Mouse (Mus musculus) G1E (cell line): ENCODE data around the gene Mpped2. TPM values are rescaled to one million over a fixed set of nuclear protein-coding genes. Genes with fewer than 3 reads are reported as not detected.

Source experiments
- ATAC-seq: 2 replicates; pipeline ENCODE4 v1.8.0; 2016; ENCODE audit warnings: mild to moderate bottlenecking; ENCODE audit not compliant: insufficient number of reproducible peaks, poor library complexity, low FRiP score, severe bottlenecking; ENCODE audit errors: extremely low read depth
- DNase-seq: peaks from one replicate; pipeline ENCODE4 v3.0.0; 2012; ENCODE audit warnings: low spot score
- H3K27me3 ChIP-seq: 2 replicates; pipeline ENCODE4 v1.6.1; 2012; ENCODE audit warnings: mild to moderate bottlenecking, low read length, inconsistent platforms; ENCODE audit not compliant: insufficient read depth
- H3K36me3 ChIP-seq: replicated peaks from 2 replicates; pipeline ENCODE3; 2012; ENCODE audit warnings: mild to moderate bottlenecking, inconsistent platforms
- H3K4me1 ChIP-seq: 2 replicates; pipeline ENCODE4 v1.6.1; 2012; ENCODE audit warnings: low read depth, low read length, inconsistent platforms, mixed read lengths; ENCODE audit not compliant: insufficient read depth
- H3K4me3 ChIP-seq: 2 replicates; pipeline ENCODE4 v1.5.1; 2012; ENCODE audit warnings: low read depth, mild to moderate bottlenecking, inconsistent platforms, low read length, moderate library complexity, mixed read lengths
- H3K9me3 ChIP-seq: replicated peaks from 2 replicates; pipeline ENCODE4 v1.6.1; 2012; ENCODE audit warnings: inconsistent platforms
- CTCF ChIP-seq: IDR thresholded peaks from 2 replicates; pipeline ENCODE4 v1.5.1; 2012; ENCODE audit warnings: low read depth, low read length, inconsistent platforms, mixed read lengths
- GATA1 ChIP-seq: IDR thresholded peaks from 2 replicates; pipeline ENCODE4 v1.6.1; 2012; ENCODE audit warnings: borderline replicate concordance, low read length, inconsistent platforms, mixed read lengths
- GATA2 ChIP-seq: IDR thresholded peaks from 2 replicates; pipeline ENCODE4 v1.6.1; 2012; ENCODE audit warnings: low read depth, low read length, inconsistent platforms, borderline replicate concordance
- POLR2AphosphoS5 ChIP-seq: IDR thresholded peaks from 2 replicates; pipeline ENCODE4 v1.6.1; 2012; ENCODE audit warnings: low read depth, low read length, inconsistent platforms; ENCODE audit not compliant: insufficient replicate concordance
- TAL1 ChIP-seq: conservative IDR thresholded peaks from 2 replicates; pipeline ENCODE4 v1.6.1; 2012; ENCODE audit warnings: low read depth, low read length, inconsistent platforms, mixed read lengths
- polyA plus RNA-seq: library from polyadenylated mRNA; stranded (reverse); fragments of >175 nt; gene quantifications from 2 replicates; pipeline ENCODE4 v1.2.3, GENCODE M21; 2012
- total RNA-seq, 2 experiments: library from RNA; stranded (forward) in 1 of 2; stranded (reverse) in 1 of 2; fragments of 200-1000 nt in 1 of 2; fragments of >200 nt in 1 of 2; fragmentation: Nextera tagmentation in 1 of 2; gene quantifications; 2 replicates each; pipeline ENCODE4 v1.2.3; 2014 to 2017

Gene Mpped2
- total and polyA plus RNA-seq, 3 experiments: 0.11 TPM; not detected in 2

DNA sequence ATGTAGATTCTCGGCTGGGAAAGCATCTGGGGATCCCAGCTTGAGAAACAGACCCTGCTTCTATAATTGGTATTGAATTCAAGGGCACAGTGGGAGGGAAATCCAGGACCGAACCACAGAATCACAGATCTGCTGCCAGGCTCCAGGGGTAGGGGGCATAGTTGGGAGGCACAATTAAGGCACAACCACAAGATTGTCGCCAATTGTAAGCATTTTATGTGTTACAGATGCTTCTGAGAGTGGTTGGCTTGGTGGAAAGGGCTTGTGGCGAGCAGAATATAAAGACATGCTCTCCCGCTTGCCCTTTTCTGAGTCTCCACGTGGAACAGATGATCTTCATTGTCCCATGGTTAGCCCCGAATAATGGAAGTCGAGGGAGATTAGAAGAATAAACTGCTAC is 142.3 kb downstream of the Mpped2 start:
- Histone ChIP-seq H3K4me1 (no peaks in the 10 kb centered on the region), H3K27me3 (no peaks in the 10 kb centered on the region), H3K9me3 (peaks cover 36% of the 10 kb centered on the region), H3K4me3 (no peak overlapping the region), H3K36me3 (no peaks in the 10 kb centered on the region)
- DNase-seq: no peak
- no peak for ATAC-seq
- TF ChIP-seq POLR2AphosphoS5: no peak
- no peak for TF ChIP-seq GATA2
- no peak for TF ChIP-seq CTCF
- TF ChIP-seq TAL1: no peak
- TF ChIP-seq GATA1: no peak

DNA sequence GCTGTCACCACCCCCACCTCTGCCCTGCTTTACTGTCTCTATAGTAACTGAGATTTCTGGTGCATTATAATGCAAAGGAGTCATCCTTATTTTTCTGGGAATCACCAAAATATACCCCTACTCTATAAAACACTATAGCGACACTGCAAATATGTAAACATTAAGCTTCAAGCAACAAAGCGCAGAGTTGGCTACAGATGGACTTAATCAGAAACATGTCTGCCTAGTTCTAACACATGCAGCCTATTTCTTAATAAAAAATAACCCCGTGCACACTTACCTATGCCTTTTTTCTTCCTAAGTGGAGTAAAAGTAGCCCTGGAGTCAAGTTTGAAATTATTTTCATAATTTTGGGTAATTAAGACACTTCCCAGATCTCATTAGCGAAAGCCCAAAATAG is 144.2 kb downstream of the Mpped2 start:
- no peaks in the 10 kb centered on the region for H3K27me3 ChIP-seq
- DNase-seq (no peak), ATAC-seq (no peak)
- H3K9me3 ChIP-seq: peaks cover 34% of the 10 kb centered on the region
- no peak for TF ChIP-seq CTCF
- TF ChIP-seq TAL1: no peak
- TF ChIP-seq GATA1: no peak
- no peak for TF ChIP-seq GATA2
- no peak for TF ChIP-seq POLR2AphosphoS5
- H3K4me3 ChIP-seq: no peak overlapping the region
- no peaks in the 10 kb centered on the region for H3K36me3 ChIP-seq
- H3K4me1 ChIP-seq: no peaks in the 10 kb centered on the region

DNA sequence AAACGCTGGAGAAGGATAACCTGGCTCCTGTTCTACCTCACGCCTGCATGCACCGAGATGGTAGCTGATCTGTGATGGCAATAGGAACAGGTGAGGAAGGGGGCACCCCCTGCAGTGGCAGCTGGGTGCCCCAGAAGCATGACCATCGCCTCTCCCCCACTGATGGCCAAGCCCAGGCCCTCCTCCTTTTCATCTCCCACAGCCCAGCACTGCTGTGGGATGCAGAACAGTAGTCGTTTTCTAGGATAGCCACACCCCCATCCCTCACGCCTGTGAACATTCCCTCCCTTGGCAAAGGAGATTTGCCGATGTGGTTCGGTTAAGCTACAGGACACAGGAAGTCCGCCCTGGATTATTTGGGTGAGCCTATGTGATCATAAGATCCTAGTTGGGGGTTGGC is 151.1 kb downstream of the Mpped2 start:
- no peaks in the 10 kb centered on the region for H3K36me3 ChIP-seq
- TF ChIP-seq TAL1 (no peak), CTCF (no peak), GATA2 (no peak), GATA1 (no peak), POLR2AphosphoS5 (no peak)
- no peaks in the 10 kb centered on the region for H3K4me1 ChIP-seq
- H3K4me3 ChIP-seq: no peak overlapping the region
- no peaks in the 10 kb centered on the region for H3K27me3 ChIP-seq
- ATAC-seq: no peak
- DNase-seq: no peak
- H3K9me3 ChIP-seq: peaks cover 12% of the 10 kb centered on the region

DNA sequence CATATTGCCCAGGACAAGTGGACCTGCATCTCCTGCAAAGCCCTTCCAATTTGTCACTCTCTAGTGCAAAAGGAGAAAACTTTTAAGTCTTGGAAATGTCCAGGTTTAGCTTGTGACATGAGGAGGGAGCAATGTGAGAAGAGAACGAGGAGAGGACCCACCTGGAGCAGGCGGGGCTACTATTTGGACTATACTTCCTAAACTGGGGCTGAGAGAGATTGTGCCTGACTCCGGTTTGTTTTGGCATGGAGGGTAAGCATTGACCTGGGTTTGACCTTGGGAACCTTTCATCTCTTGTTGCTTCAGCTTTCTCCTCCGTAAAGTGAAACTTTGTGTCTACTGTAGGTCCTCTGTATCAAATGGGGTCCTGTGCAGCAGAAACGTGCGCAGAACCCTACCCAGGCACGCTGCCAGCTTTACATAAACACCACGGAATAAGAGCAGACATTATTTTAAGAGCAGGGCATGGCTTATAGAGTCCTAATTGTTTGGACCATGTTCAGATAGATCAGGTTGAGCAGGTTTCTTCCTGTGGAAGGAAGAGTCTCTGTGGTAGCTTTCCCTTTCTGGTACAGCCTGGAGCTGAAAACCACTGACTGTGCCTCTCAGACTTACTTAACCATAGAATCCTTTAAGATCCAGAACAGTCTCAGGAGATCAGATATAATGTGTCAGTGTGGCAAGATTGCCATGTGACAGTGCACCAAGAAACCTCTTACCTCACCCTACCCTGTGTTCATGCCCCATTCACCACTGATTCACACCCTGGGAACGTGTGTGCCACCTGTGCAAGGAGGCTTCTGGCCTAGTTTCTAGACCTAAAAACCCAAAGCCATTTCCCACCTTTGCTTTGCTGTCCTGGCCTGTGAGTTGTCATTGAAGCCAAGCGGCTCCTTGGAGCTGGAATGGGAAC is 152.0 kb downstream of the Mpped2 start:
- Histone ChIP-seq H3K4me1 (no peaks in the 10 kb centered on the region), H3K4me3 (no peak overlapping the region), H3K27me3 (no peaks in the 10 kb centered on the region), H3K9me3 (peaks cover 7% of the 10 kb centered on the region), H3K36me3 (no peaks in the 10 kb centered on the region)
- TF ChIP-seq GATA2 (no peak), GATA1 (no peak), POLR2AphosphoS5 (no peak), TAL1 (no peak), CTCF (no peak)
- no peak for ATAC-seq
- no peak for DNase-seq

DNA sequence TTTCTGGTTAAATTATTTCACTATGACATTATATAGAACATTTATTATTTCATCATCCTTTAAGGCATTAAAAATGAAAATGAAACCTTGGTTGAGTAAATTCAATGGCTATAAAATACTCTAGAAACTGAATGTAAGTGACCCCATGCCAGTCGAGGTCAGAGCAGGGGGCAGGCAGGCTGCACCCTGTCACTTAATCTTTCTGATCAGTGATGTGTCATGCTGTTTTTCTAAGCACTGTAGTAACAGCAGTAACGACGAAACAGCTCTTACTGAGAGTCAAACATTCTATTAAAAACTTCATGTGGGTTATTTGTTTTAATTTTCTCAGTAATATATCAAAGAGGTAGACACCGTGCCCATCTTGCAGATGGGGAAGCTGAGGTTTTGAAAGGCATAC is 153.4 kb downstream of the Mpped2 start:
- no peaks in the 10 kb centered on the region for H3K36me3 ChIP-seq
- H3K9me3 ChIP-seq: peaks cover 7% of the 10 kb centered on the region
- H3K4me3 ChIP-seq: no peak overlapping the region
- DNase-seq: no peak
- H3K4me1 ChIP-seq: no peaks in the 10 kb centered on the region
- ATAC-seq: no peak; the same call in 1 of the 2 replicates
- H3K27me3 ChIP-seq: no peaks in the 10 kb centered on the region
- TF ChIP-seq GATA2 (no peak), CTCF (no peak), POLR2AphosphoS5 (no peak), GATA1 (no peak), TAL1 (no peak)

DNA sequence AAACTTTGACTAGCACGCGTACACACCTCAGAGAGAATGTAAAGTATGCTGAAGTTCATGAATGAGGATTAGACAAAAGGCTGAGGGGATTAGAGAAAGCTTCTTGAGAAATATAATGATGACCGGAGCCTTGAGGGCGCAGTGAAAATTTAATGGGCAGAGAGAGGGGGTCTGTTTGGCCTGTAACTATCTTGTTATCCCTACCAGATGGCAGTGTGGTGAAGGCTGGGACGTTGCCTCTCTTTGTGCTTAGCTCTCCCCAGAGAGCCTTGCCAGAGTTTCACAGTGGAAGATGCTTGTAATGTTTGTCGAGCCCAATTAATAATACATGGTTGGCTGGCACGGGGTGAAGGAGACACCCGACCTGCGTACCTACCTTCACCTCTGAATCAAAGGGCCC is 156.3 kb downstream of the Mpped2 start:
- no peaks in the 10 kb centered on the region for H3K4me1 ChIP-seq
- ATAC-seq: no peak
- H3K4me3 ChIP-seq: no peak overlapping the region

More for the DNA sequence above, 156.3 kb downstream of the Mpped2 start:
- TF ChIP-seq GATA1 (no peak), CTCF (no peak), POLR2AphosphoS5 (no peak), GATA2 (no peak), TAL1 (no peak)
- Histone ChIP-seq H3K36me3 (no peaks in the 10 kb centered on the region), H3K9me3 (peaks cover 4% of the 10 kb centered on the region; the same call in 1 of the 2 replicates), H3K27me3 (no peaks in the 10 kb centered on the region)
- DNase-seq: no peak
